In the genomic region with DNA sequence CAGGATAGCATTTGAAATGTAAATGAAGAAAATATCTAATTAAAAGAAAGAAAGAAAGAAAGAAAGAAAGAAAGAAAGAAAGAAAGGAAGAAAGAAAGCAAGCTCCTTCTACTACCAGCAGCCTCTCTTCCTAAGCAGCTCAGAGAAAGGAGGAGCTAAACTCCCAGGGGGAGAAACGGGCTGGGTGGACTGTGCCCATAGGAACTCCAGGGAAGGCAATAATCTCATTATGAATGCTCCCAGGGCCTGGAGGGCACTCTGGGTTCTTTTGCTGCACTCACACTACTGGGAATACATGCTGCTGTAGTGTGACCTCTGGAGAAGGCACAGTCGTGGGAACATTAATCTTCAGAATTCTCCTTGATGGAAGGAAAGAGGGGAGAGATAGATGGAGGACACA, we compare ENCODE assay signal across 26 mouse cellular contexts.
DNase-seq lines count a peak whose midpoint lies in the region; ATAC-seq and TF ChIP-seq lines count a peak whose summit lies in the region.
"Had no signal": no experiment of that assay in that cellular context is flagged by ENCODE, and none has a peak within 500 bp of the region (broad histone marks: within the 10 kb centered on the region; RNA-seq: fewer than 3 reads in every experiment).

No protein-coding gene starts in this region.

- no peak for TF ChIP-seq CTCF in midbrain, postnatal 0 days (IDR thresholded peaks at IDR 0.05)

- WGBS in intestine, embryonic 16.5 days = 34% methylated on average over 2 of the region's 2 CpGs
- WGBS in intestine, embryonic 15.5 days = 20% methylated on average over 2 of the region's 2 CpGs
- WGBS in limb, embryonic 12.5 days = 32% methylated on average over 2 of the region's 2 CpGs
- WGBS in limb, embryonic 10.5 days = 42% methylated on average over 2 of the region's 2 CpGs
- 10% methylated on average over 2 of the region's 2 CpGs for WGBS in midbrain, postnatal 0 days

- peak overlapping the region; percentile 49; the same call in 1 of the 2 replicates for H3K27ac ChIP-seq in intestine, embryonic 16.5 days (ENCODE audit: low read length)
- no peak overlapping the region for H3K27ac ChIP-seq in intestine, embryonic 15.5 days
- H3K27ac ChIP-seq in limb, embryonic 12.5 days = 0 out of 2 replicates have a peak overlapping the region, but pooled peaks have one; percentile 12
- no peak overlapping the region for H3K27ac ChIP-seq in limb, embryonic 10.5 days
- no peak overlapping the region for H3K27ac ChIP-seq in midbrain, postnatal 0 days (ENCODE audit: low read depth, low read length)
- H3K27ac ChIP-seq: embryonic facial prominence, embryonic 13.5 days; forebrain, embryonic 10.5 days; forebrain, embryonic 13.5 days; heart, adult 2 months; heart, embryonic 10.5 days; heart, embryonic 13.5 days; hindbrain, embryonic 12.5 days had no signal

- no peaks in the 10 kb centered on the region for H3K27me3 ChIP-seq in intestine, embryonic 16.5 days (replicated peaks; ENCODE audit: control insufficient read depth, insufficient read depth, low read length)
- no peaks in the 10 kb centered on the region for H3K27me3 ChIP-seq in intestine, embryonic 15.5 days (replicated peaks)
- H3K27me3 ChIP-seq in limb, embryonic 12.5 days = no peaks in the 10 kb centered on the region
- H3K27me3 ChIP-seq in limb, embryonic 10.5 days (ENCODE audit: low read depth, poor library complexity, severe bottlenecking) = no peaks in the 10 kb centered on the region
- no peaks in the 10 kb centered on the region for H3K27me3 ChIP-seq in midbrain, postnatal 0 days (ENCODE audit: insufficient read depth, low read length)
- H3K27me3 ChIP-seq: embryonic facial prominence, embryonic 13.5 days; forebrain, embryonic 13.5 days; heart, embryonic 13.5 days; Patski had no signal

- peaks cover 46% of the 10 kb centered on the region for H3K4me1 ChIP-seq in intestine, embryonic 16.5 days (ENCODE audit: control insufficient read depth, insufficient read depth, low read length)
- peaks cover 33% of the 10 kb centered on the region for H3K4me1 ChIP-seq in intestine, embryonic 15.5 days (replicated peaks)
- peaks cover 45% of the 10 kb centered on the region for H3K4me1 ChIP-seq in limb, embryonic 12.5 days (replicated peaks)
- peaks cover 40% of the 10 kb centered on the region for H3K4me1 ChIP-seq in limb, embryonic 10.5 days
- H3K4me1 ChIP-seq in midbrain, postnatal 0 days (ENCODE audit: insufficient read depth, low read length) = peaks cover 8% of the 10 kb centered on the region

- no peak overlapping the region for H3K4me2 ChIP-seq in intestine, embryonic 16.5 days (ENCODE audit: low read depth, low read length)
- no peak overlapping the region for H3K4me2 ChIP-seq in intestine, embryonic 15.5 days (replicated peaks)
- no peak overlapping the region for H3K4me2 ChIP-seq in limb, embryonic 12.5 days
- H3K4me2 ChIP-seq in midbrain, postnatal 0 days (ENCODE audit: low read depth, low read length, poor library complexity, severe bottlenecking) = no peak overlapping the region
- H3K4me2 ChIP-seq: embryonic facial prominence, embryonic 13.5 days; forebrain, embryonic 13.5 days; heart, embryonic 13.5 days; hindbrain, embryonic 12.5 days had no signal

- ATAC-seq in intestine, embryonic 16.5 days = no peak
- ATAC-seq in intestine, embryonic 15.5 days = no peak
- ATAC-seq in limb, embryonic 12.5 days (ENCODE audit: insufficient number of reproducible peaks, insufficient read depth, low FRiP score, low TSS enrichment, low read depth) = no peak
- ATAC-seq in midbrain, postnatal 0 days (ENCODE audit: low FRiP score) = no peak
- ATAC-seq: forebrain, embryonic 13.5 days; forebrain, embryonic 16.5 days; hindbrain, embryonic 16.5 days; Patski had no signal

- no peaks in the 10 kb centered on the region for H3K9me3 ChIP-seq in intestine, embryonic 16.5 days (ENCODE audit: control insufficient read depth, low read length)
- H3K9me3 ChIP-seq in intestine, embryonic 15.5 days = no peaks in the 10 kb centered on the region
- no peaks in the 10 kb centered on the region for H3K9me3 ChIP-seq in limb, embryonic 12.5 days
- H3K9me3 ChIP-seq in limb, embryonic 10.5 days (replicated peaks) = no peaks in the 10 kb centered on the region
- no peaks in the 10 kb centered on the region for H3K9me3 ChIP-seq in midbrain, postnatal 0 days (ENCODE audit: low read length)
- H3K9me3 ChIP-seq: embryonic facial prominence, embryonic 13.5 days; forebrain, embryonic 10.5 days; forebrain, embryonic 13.5 days; heart, embryonic 10.5 days; heart, embryonic 13.5 days; hindbrain, embryonic 12.5 days had no signal

- no peaks in the 10 kb centered on the region for H3K36me3 ChIP-seq in intestine, embryonic 16.5 days (ENCODE audit: control insufficient read depth, insufficient read depth, low read length)
- no peaks in the 10 kb centered on the region for H3K36me3 ChIP-seq in intestine, embryonic 15.5 days
- H3K36me3 ChIP-seq in limb, embryonic 12.5 days = no peaks in the 10 kb centered on the region
- H3K36me3 ChIP-seq in limb, embryonic 10.5 days = no peaks in the 10 kb centered on the region
- H3K36me3 ChIP-seq in midbrain, postnatal 0 days (ENCODE audit: insufficient read depth, low read length) = no peaks in the 10 kb centered on the region
- H3K36me3 ChIP-seq: embryonic facial prominence, embryonic 13.5 days; forebrain, embryonic 10.5 days; heart, embryonic 10.5 days; heart, embryonic 13.5 days; hindbrain, embryonic 12.5 days had no signal

- H3K9ac ChIP-seq in intestine, embryonic 16.5 days (ENCODE audit: low read depth, low read length) = no peak overlapping the region
- no peak overlapping the region for H3K9ac ChIP-seq in intestine, embryonic 15.5 days
- no peak overlapping the region for H3K9ac ChIP-seq in limb, embryonic 12.5 days (replicated peaks)
- H3K9ac ChIP-seq in midbrain, postnatal 0 days (replicated peaks; ENCODE audit: low read length, poor library complexity, severe bottlenecking) = no peak overlapping the region
- H3K9ac ChIP-seq: embryonic facial prominence, embryonic 13.5 days; forebrain, embryonic 13.5 days; heart, embryonic 13.5 days; hindbrain, embryonic 12.5 days had no signal

- no peak overlapping the region for H3K4me3 ChIP-seq in intestine, embryonic 16.5 days (ENCODE audit: low read length)
- no peak overlapping the region for H3K4me3 ChIP-seq in intestine, embryonic 15.5 days (replicated peaks)
- H3K4me3 ChIP-seq in limb, embryonic 12.5 days (replicated peaks) = no peak overlapping the region
- H3K4me3 ChIP-seq in limb, embryonic 10.5 days = no peak overlapping the region
- H3K4me3 ChIP-seq in midbrain, postnatal 0 days (ENCODE audit: low read depth, low read length) = no peak overlapping the region
- H3K4me3 ChIP-seq: embryonic facial prominence, embryonic 13.5 days; forebrain, embryonic 10.5 days; forebrain, embryonic 13.5 days; heart, adult 2 months; heart, embryonic 10.5 days; heart, embryonic 13.5 days; hindbrain, embryonic 12.5 days had no signal

- DNase-seq in limb, embryonic 10.5 days (ENCODE audit: low spot score) = no peak
- peak; percentile 68 for DNase-seq in MN1 (ENCODE audit: low spot score)
- peak; percentile 63 for DNase-seq in retina, postnatal 1 day
- no peak for DNase-seq in midbrain, postnatal 0 days (ENCODE audit: low spot score)
- DNase-seq: adrenal gland, postnatal 14 days; cerebellum, adult 11 months; cerebellum, adult 2 months; cerebellum, adult 9-11 months; cerebellum, postnatal 25 days; gastrocnemius, postnatal 10 days; gastrocnemius, postnatal 36 days; heart, adult 2 months; heart, postnatal 14 days; heart, postnatal 4 days had no signal

Comparison
In these comparisons a context has a peak if more than half of its experiments do, and no peak if none do; other contexts are left out.
1. H3K27ac ChIP-seq: peak in intestine, embryonic 16.5 days (single experiment) and limb, embryonic 12.5 days (single experiment); none in intestine, embryonic 15.5 days (single experiment), limb, embryonic 10.5 days (single experiment) and midbrain, postnatal 0 days (single experiment).
2. DNase-seq: peak in MN1 (single experiment) and retina, postnatal 1 day (single experiment); none in limb, embryonic 10.5 days (single experiment) and midbrain, postnatal 0 days (single experiment).